Mouse (Mus musculus) right cerebral cortex, postnatal 36 days (tissue): ENCODE results near the gene Btbd35f9.
"Not testable (repeated sequence)": the region's sequence is repeated elsewhere in the genome, so short reads cannot be mapped to it uniquely, and the experiment has no call there.

Experiments used
- DNase-seq, 2 experiments: peaks; one replicate each; pipeline ENCODE4 v3.0.0; 2022; ENCODE audit warnings: low spot score in 2 of 2, mixed read lengths in 1 of 2

Btbd35f9 gene

DNA sequence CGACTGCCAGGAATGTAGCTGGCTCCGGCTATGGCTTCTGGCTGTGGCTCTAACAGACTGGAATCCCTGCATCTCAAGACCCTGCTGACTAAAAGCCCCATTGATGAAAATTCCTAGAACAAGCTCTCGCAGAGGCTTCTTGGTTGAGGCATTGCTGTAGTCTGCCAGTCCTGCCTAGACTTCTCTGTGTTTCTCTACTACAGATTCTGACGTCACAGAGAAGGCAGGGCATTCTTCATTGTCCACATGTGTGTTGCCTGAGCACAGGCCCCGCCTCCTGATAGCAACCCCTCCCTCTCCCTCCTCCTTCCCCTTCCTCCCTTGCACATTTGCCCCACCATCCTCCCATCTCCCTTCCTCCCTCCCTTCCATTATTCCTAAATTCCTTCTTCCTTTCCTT is at the start of gene Btbd35f9:
TSS of gene Btbd35f9 (minus strand) at position 101 of the 400 bp plus-strand sequence.
- DNase-seq: not testable (repeated sequence)
